Mouse (Mus musculus) liver, adult (tissue): ENCODE results near the gene Zcchc7.

ENCODE experiments used
- GATA4 ChIP-seq: IDR thresholded peaks from 2 replicates; pipeline ENCODE4 v1.6.1; 2014; ENCODE audit warnings: mild to moderate bottlenecking, low read length; ENCODE audit not compliant: insufficient replicate concordance

Zcchc7 gene

GRCm38 (mm10) chr4:44755553-44756133 lies at the start of gene Zcchc7:
TSS of gene Zcchc7 (plus strand) at chr4:44755877.
- TF ChIP-seq GATA4: no peak

GRCm38 (mm10) chr4:44705967-44706366 lies 49.7 kb upstream of the Zcchc7 start:
- TF ChIP-seq GATA4: no peak

GRCm38 (mm10) chr4:44706865-44707264 lies 48.8 kb upstream of the Zcchc7 start:
- TF ChIP-seq GATA4: no peak

- TF ChIP-seq GATA4: no peak
Observed at GRCm38 (mm10) chr4:44708311-44708710, 47.4 kb upstream of the Zcchc7 start.

- TF ChIP-seq GATA4: no peak
Observed at GRCm38 (mm10) chr4:44709091-44709695, 46.5 kb upstream of the Zcchc7 start.

- no peak for TF ChIP-seq GATA4
Observed at GRCm38 (mm10) chr4:44709740-44710700, 45.7 kb upstream of the Zcchc7 start, which contains the start of gene Pax5. TSS of gene Pax5 (minus strand) at chr4:44710487.

GRCm38 (mm10) chr4:44710701-44711097 lies 45.0 kb upstream of the Zcchc7 start:
- TF ChIP-seq GATA4: no peak

- no peak for TF ChIP-seq GATA4
Observed at GRCm38 (mm10) chr4:44711136-44711900, 44.4 kb upstream of the Zcchc7 start.

GRCm38 (mm10) chr4:44712051-44712700 lies 43.5 kb upstream of the Zcchc7 start:
- no peak for TF ChIP-seq GATA4

GRCm38 (mm10) chr4:44712786-44713553 lies 42.7 kb upstream of the Zcchc7 start:
- TF ChIP-seq GATA4: no peak

GRCm38 (mm10) chr4:44713554-44714051 lies 42.1 kb upstream of the Zcchc7 start:
- no peak for TF ChIP-seq GATA4

- TF ChIP-seq GATA4: no peak
Observed at GRCm38 (mm10) chr4:44714111-44714621, 41.5 kb upstream of the Zcchc7 start.

- no peak for TF ChIP-seq GATA4
Observed at GRCm38 (mm10) chr4:44715621-44716160, 40.0 kb upstream of the Zcchc7 start.
